Mouse (Mus musculus) lung, postnatal 0 days (tissue): Measurements from ENCODE around the gene Arhgap18. TPM values are rescaled to one million over a fixed set of nuclear protein-coding genes. Genes with fewer than 3 reads are reported as not detected.

ENCODE experiments used
- ATAC-seq: fragments of 200-750 bp; cut with Nextera tagmentation; 2 replicates; pipeline ENCODE4 v1.8.0; 2017; ENCODE audit warnings: moderate library complexity
- DNase-seq: peaks from one replicate; pipeline ENCODE4 v3.0.0-alpha.2; 2016; ENCODE audit warnings: low spot score
- H3K27ac ChIP-seq: fragments of 300-500 bp; sonication (generic); 2 replicates; pipeline ENCODE4 v1.5.1; 2014; ENCODE audit warnings: antibody characterized with exemption, mild to moderate bottlenecking, low read length, mixed read lengths
- H3K27me3 ChIP-seq: fragments of 300-500 bp; sonication (generic); replicated peaks from 2 replicates; pipeline ENCODE4 v1.6.1; 2014; ENCODE audit warnings: low read length, mixed read lengths; ENCODE audit not compliant: insufficient read depth
- H3K36me3 ChIP-seq: fragments of 300-500 bp; sonication (generic); 2 replicates; pipeline ENCODE4 v1.6.1; 2014; ENCODE audit warnings: low read length, mixed read lengths; ENCODE audit not compliant: insufficient read depth
- H3K4me1 ChIP-seq: fragments of 300-500 bp; sonication (generic); 2 replicates; pipeline ENCODE4 v1.6.1; 2014; ENCODE audit warnings: antibody characterized with exemption, low read depth, low read length, mixed read lengths; ENCODE audit not compliant: insufficient read depth
- H3K4me2 ChIP-seq: fragments of 300-500 bp; sonication (generic); replicated peaks from 2 replicates; pipeline ENCODE4 v1.6.1; 2014; ENCODE audit warnings: low read depth, mild to moderate bottlenecking, low read length, moderate library complexity, mixed read lengths
- H3K4me3 ChIP-seq: fragments of 300-500 bp; sonication (generic); 2 replicates; pipeline ENCODE4 v1.5.1; 2014; ENCODE audit warnings: low read depth, low read length
- H3K9ac ChIP-seq: fragments of 300-500 bp; sonication (generic); replicated peaks from 2 replicates; pipeline ENCODE4 v1.6.1; 2014; ENCODE audit warnings: low read depth, mild to moderate bottlenecking
- H3K9me3 ChIP-seq: fragments of 300-500 bp; sonication (generic); 2 replicates; pipeline ENCODE4 v1.6.1; 2016; ENCODE audit warnings: low read length, mixed read lengths
- CTCF ChIP-seq: IDR thresholded peaks from 2 replicates; pipeline ENCODE4 v1.5.1; 2016; ENCODE audit warnings: antibody characterized with exemption, mild to moderate bottlenecking
- EP300 ChIP-seq: IDR thresholded peaks from 2 replicates; pipeline ENCODE4 v1.6.1; 2016; ENCODE audit warnings: antibody characterized with exemption, mild to moderate bottlenecking, control low read depth
- WGBS: fragments of 180-500 bp; shearing (Covaris S2); extraction: QIAGEN DNeasy Blood & Tissue Kit; methylation state at CpG from one replicate; pipeline ENCODE4 v1.1.7; 2014; 5-methylcytosine and 5-hydroxymethylcytosine counted together
- polyA plus RNA-seq: library from polyadenylated mRNA; unstranded; fragments of >200 nt; fragmentation: Nextera tagmentation; extraction: Ambion mirVana; gene quantifications from 2 replicates; pipeline ENCODE4 v1.2.1, GENCODE M21; 2015

Gene Arhgap18
- polyA plus RNA-seq, 1 experiment from 2014 or later, result 28.6 TPM

DNA sequence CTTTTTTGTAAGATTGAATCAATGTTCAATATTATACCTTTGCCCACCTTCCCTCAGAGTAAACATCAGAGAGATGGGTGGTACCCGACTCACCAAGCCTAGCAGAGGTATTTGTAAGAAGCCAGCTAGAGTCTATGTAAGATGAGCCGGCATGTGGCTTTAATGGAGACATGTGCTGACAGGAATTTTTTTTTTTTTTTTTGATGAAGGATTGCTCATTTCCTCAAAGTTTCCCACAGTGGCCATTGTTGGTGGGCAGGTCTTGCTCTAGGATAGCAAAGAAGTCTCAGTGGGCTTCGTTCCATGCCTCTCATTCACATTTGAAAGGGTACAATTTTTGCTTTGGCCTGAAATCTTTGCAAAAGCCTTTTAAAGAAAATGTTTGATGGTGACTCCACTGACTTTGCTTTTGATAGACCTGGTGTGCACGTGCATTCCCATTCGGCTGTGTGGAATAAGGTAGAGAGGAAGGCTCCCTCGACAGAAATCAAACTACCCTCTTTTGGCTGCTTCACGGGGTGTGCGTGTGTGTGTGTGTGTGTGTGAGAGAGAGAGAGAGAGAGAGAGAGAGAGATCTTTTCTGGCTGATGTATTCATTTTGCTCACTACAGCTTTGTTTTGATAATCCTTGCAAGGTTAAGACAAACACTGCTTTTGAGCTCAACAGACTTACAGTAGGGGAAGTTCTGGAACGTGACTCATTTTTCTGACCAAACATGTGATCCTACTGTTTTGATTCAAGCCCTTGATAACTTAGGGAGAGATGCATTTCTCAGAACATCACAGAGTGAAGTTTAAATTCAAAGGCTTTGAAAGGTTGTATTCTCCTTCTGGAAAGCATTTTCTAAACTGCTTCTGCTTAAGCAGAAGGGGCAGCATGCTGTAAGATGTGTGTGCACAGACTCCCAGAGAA lies 9.0 kb downstream of the Arhgap18 start:
- ATAC-seq (no peak), DNase-seq (no peak)
- Histone ChIP-seq H3K9ac (no peak overlapping the region), H3K36me3 (no peaks in the 10 kb centered on the region), H3K4me3 (no peak overlapping the region), H3K4me1 (no peaks in the 10 kb centered on the region), H3K27ac (no peak overlapping the region), H3K4me2 (no peak overlapping the region), H3K27me3 (no peaks in the 10 kb centered on the region), H3K9me3 (no peaks in the 10 kb centered on the region)
- WGBS, result 50% methylated on average over 9 of the region's 9 CpGs
- TF ChIP-seq EP300, result no peak
- no peak for TF ChIP-seq CTCF

DNA sequence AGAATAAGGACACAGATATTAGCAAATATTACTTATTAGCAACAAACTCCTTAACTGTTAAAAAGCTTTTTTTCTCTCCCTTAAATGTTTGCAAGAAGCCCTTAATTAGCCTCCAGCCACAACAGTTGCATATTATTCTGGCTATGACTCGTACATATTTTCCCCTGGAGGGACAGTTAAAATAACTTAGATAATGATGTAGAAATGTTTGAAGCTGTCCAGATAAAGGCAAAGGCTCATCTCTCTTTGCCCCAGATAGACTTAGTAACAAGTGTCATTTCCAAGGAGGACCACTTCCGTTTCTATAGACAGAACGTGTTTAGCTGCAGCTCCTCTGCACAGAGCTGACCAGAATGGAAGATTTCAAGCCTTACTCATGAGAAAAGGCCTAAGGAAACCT lies 14.0 kb downstream of the Arhgap18 start:
- WGBS, result 77% methylated on average over 3 of the region's 3 CpGs
- TF ChIP-seq EP300, result no peak
- no peak for TF ChIP-seq CTCF
- no peak overlapping the region for H3K4me2 ChIP-seq

DNA sequence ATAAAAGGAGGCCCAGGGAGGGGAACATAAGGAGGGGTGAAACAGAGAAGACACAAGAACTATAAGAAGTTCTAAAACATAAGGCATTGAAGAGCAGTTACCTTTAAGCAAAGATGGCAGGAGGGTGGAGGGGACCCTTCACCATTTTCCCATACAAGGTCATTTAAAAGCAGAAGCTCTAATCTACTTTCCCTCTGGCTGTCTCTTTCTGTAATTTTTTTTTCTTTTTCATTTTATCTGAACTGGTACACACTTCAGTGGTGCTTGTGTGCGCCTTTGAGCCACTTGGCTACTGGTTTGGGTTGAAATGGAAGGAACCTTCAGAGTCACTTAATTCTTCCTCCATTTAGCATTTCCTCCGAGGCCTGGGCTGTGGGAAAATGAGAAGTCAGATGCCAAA lies 15.7 kb downstream of the Arhgap18 start:
- TF ChIP-seq CTCF (no peak), EP300 (no peak)
- 46% methylated on average over 2 of the region's 2 CpGs for WGBS
- H3K4me1 ChIP-seq, result peaks cover 8% of the 10 kb centered on the region; the same call in 1 of the 2 replicates
- ATAC-seq (no peak), DNase-seq (no peak)
- no peak overlapping the region for H3K9ac ChIP-seq
- no peaks in the 10 kb centered on the region for H3K27me3 ChIP-seq
- H3K4me3 ChIP-seq, result no peak overlapping the region
- no peaks in the 10 kb centered on the region for H3K36me3 ChIP-seq
- no peak overlapping the region for H3K4me2 ChIP-seq
- no peak overlapping the region for H3K27ac ChIP-seq
- no peaks in the 10 kb centered on the region for H3K9me3 ChIP-seq

More for the DNA sequence above, 14.0 kb downstream of the Arhgap18 start:
- Histone ChIP-seq H3K4me3 (no peak overlapping the region), H3K9me3 (no peaks in the 10 kb centered on the region), H3K27ac (no peak overlapping the region), H3K27me3 (no peaks in the 10 kb centered on the region), H3K36me3 (no peaks in the 10 kb centered on the region), H3K4me1 (no peaks in the 10 kb centered on the region), H3K9ac (no peak overlapping the region)
- ATAC-seq, result no peak
- no peak for DNase-seq

DNA sequence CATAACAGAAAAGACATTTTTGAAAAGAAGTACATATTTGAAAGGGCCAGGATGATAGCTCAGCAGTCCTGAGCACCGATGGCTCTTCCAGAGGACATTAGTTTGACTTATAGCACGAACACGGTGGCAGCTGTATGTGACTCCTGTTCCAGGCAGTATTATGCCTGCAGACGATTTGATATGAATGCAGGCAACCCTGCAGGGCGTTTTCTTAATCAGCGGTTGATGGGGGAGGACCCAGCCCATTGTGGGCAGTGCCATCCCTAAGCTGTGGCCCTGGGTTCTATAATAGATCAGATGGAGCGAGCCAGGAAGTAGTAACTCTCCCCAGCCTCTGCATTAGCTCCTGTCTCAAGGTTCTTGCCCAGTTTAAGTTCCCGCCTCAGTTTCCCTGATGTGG lies 16.8 kb downstream of the Arhgap18 start:
- Histone ChIP-seq H3K4me2 (no peak overlapping the region), H3K9ac (no peak overlapping the region), H3K4me3 (no peak overlapping the region), H3K9me3 (no peaks in the 10 kb centered on the region), H3K4me1 (peaks cover 10% of the 10 kb centered on the region; the same call in 1 of the 2 replicates), H3K36me3 (no peaks in the 10 kb centered on the region), H3K27ac (no peak overlapping the region), H3K27me3 (no peaks in the 10 kb centered on the region)
- 84% methylated on average over 8 of the region's 8 CpGs for WGBS
- TF ChIP-seq EP300, result no peak
- TF ChIP-seq CTCF, result no peak
- ATAC-seq (no peak), DNase-seq (no peak)

DNA sequence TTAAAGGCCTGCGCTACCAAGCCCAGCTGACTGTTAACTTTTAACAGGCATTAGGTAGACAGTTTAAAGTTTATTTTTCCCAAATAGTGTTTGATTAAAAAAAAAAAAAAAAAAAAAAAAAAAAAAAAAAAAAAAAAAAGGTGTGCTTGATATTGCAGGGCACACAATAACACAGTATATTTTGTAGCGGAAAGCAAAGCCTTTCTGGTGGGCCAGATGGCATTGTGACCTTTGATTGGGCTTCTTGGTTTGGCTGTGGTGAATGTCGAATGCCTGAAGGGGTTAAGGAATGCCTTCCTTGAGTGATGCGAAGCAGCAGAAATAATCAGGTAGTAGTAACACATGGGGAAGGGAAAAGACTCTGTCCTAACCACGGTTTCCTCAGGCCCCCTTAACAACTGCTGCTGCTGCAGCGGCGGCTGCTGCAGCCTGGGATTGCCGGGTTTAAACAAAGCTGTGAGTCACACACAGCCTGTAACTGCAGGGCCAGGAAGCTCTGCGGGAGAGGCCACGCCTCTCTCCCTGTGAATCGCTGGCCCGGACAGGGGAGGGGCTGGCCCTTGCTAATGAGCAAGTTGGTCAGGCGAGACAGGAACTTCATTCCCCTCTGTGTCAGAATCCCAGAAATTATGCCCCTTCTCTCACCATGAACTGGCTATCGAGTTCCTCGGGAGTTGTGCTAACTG lies 18.9 kb downstream of the Arhgap18 start:
- Histone ChIP-seq H3K27ac (peak overlapping the region; percentile 94), H3K36me3 (no peaks in the 10 kb centered on the region), H3K27me3 (no peaks in the 10 kb centered on the region), H3K4me2 (peak overlapping the region; percentile 67), H3K9me3 (no peaks in the 10 kb centered on the region), H3K4me1 (peaks cover 14% of the 10 kb centered on the region; the same call in 1 of the 2 replicates), H3K4me3 (peak overlapping the region; percentile 51), H3K9ac (peak overlapping the region; percentile 24; the same call in 1 of the 2 replicates)
- ATAC-seq (peak; percentile 97), DNase-seq (peak; percentile 97)
- 7% methylated on average over 15 of the region's 15 CpGs for WGBS
- TF ChIP-seq EP300 (peak; percentile 40; the same call in 1 of the 2 replicates), CTCF (no peak)
